Mouse (Mus musculus) intestine, embryonic 14.5 days (tissue): ENCODE measurements around the gene Tent2. TPM values are rescaled to one million over a fixed set of nuclear protein-coding genes. Genes with fewer than 3 reads are reported as not detected.

Source experiments
- ATAC-seq: fragments of 200-750 bp; cut with Nextera tagmentation; replicated peaks from 2 replicates; pipeline ENCODE4 v1.8.0; 2017; ENCODE audit warnings: low read depth, moderate number of reproducible peaks, moderate TSS enrichment, moderate library complexity; ENCODE audit not compliant: low FRiP score, low TSS enrichment
- DNase-seq: peaks from one replicate; pipeline ENCODE4 v3.0.0-alpha.2; 2018; ENCODE audit warnings: low spot score
- H3K27ac ChIP-seq: fragments of 300-500 bp; sonication (generic); 2 replicates; pipeline ENCODE4 v1.5.1; 2014; ENCODE audit warnings: low read depth, mild to moderate bottlenecking, control low read depth
- H3K27me3 ChIP-seq: fragments of 300-500 bp; sonication (generic); replicated peaks from 2 replicates; pipeline ENCODE4 v1.6.1; 2014; ENCODE audit warnings: low read length, control low read depth; ENCODE audit not compliant: control insufficient read depth, insufficient read depth
- H3K36me3 ChIP-seq: fragments of 300-500 bp; sonication (generic); 2 replicates; pipeline ENCODE4 v1.6.1; 2014; ENCODE audit warnings: low read length, control low read depth; ENCODE audit not compliant: control insufficient read depth, insufficient read depth
- H3K4me1 ChIP-seq: fragments of 300-500 bp; sonication (generic); replicated peaks from 2 replicates; pipeline ENCODE4 v1.6.1; 2014; ENCODE audit warnings: low read length, control low read depth, mixed read lengths; ENCODE audit not compliant: control insufficient read depth, insufficient read depth
- H3K4me2 ChIP-seq: fragments of 300-500 bp; sonication (generic); 2 replicates; pipeline ENCODE4 v1.6.1; 2014; ENCODE audit warnings: low read length
- H3K4me3 ChIP-seq: fragments of 300-500 bp; sonication (generic); 2 replicates; pipeline ENCODE4 v1.5.1; 2014; ENCODE audit warnings: low read depth, low read length, control low read depth, mixed read lengths
- H3K9ac ChIP-seq: fragments of 300-500 bp; sonication (generic); 2 replicates; pipeline ENCODE4 v1.6.1; 2014; ENCODE audit warnings: mild to moderate bottlenecking, low read length
- H3K9me3 ChIP-seq: fragments of 300-500 bp; sonication (generic); 2 replicates; pipeline ENCODE4 v1.6.1; 2016; ENCODE audit warnings: low read length, control low read depth; ENCODE audit not compliant: control insufficient read depth
- WGBS: fragments of 180-500 bp; shearing (Covaris S2); extraction: QIAGEN DNeasy Blood & Tissue Kit; methylation state at CpG from one replicate; pipeline ENCODE4 v1.1.7; 2014; 5-methylcytosine and 5-hydroxymethylcytosine counted together
- polyA plus RNA-seq: library from polyadenylated mRNA; unstranded; fragments of >200 nt; fragmentation: Nextera tagmentation; extraction: Ambion mirVana; gene quantifications from 2 replicates; pipeline ENCODE4 v1.2.1, GENCODE M21; 2014

Gene Tent2
- 74.0 and 81.2 TPM in 2 replicates for polyA plus RNA-seq

GRCm38 (mm10) chr13:93191831-93192645 lies at the start of gene Tent2:
Gene Tent2, minus strand, starts transcription at chr13:93192385.
- H3K36me3 ChIP-seq = no peaks in the 10 kb centered on the region
- under 1% methylated on average over 70 of the region's 72 CpGs for WGBS
- H3K4me2 ChIP-seq = peak within 1 kb of the TSS; percentile 84
- H3K4me1 ChIP-seq = peaks cover 13% of the 10 kb centered on the region
- H3K27ac ChIP-seq = peak within 1 kb of the TSS; percentile 98
- ATAC-seq = peak; percentile 100
- H3K9ac ChIP-seq = peak within 1 kb of the TSS; percentile 96
- peak; percentile 91 for DNase-seq
- peak within 1 kb of the TSS; percentile 95 for H3K4me3 ChIP-seq
- H3K9me3 ChIP-seq = no peaks in the 10 kb centered on the region
- H3K27me3 ChIP-seq = no peaks in the 10 kb centered on the region

DNA sequence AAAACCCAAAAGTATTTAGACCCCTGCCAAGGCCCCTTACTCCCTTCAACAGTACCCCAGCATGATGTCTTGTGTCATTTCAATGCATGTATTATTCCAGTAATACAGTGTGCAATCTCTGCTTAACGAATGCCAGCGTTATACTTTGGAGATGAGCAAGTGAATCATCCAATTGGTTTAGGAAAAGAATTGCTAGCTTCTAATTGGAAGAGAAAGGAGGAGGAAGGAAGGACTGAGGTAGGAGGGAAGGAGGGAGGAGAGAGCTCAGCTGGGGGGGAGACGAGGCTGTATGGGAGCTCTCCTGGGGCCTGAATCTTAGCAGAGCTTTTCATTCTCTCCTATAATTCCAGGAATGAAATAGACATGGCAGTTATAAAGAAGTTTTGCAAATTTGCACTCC lies 49.0 kb upstream of the Tent2 start:
- 79% methylated on average over 3 of the region's 3 CpGs for WGBS

DNA sequence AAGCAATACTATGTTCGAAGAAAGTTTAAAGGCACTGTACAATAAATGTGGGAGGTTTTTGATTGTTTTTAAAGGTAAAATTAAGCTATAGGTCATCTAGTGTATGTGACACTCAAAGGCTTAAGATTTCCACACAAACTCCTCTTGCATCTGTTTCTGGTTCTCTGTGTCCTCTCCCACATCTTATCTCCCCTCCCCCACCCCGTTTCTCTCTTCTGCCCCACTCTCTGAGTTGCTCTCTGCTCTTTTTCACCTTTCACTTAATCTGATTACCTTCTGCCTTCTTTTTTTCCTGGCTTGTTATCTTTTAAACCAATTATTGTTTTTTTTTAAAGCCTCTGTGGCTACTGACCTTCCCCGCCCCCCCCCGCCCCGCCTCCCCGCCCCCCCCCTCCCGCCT lies 47.4 kb upstream of the Tent2 start:
- Histone ChIP-seq H3K27me3 (no peaks in the 10 kb centered on the region), H3K4me2 (no peak overlapping the region), H3K36me3 (no peaks in the 10 kb centered on the region), H3K4me1 (no peaks in the 10 kb centered on the region), H3K27ac (no peak overlapping the region), H3K9me3 (no peaks in the 10 kb centered on the region), H3K9ac (no peak overlapping the region), H3K4me3 (no peak overlapping the region)
- DNase-seq = no peak
- no peak for ATAC-seq
- WGBS = 42% methylated on average over 6 of the region's 7 CpGs

More for the DNA sequence above, 49.0 kb upstream of the Tent2 start:
- no peaks in the 10 kb centered on the region for H3K36me3 ChIP-seq
- H3K4me1 ChIP-seq = no peaks in the 10 kb centered on the region
- no peak overlapping the region for H3K4me3 ChIP-seq
- ATAC-seq (no peak), DNase-seq (no peak)
- no peaks in the 10 kb centered on the region for H3K9me3 ChIP-seq
- no peak overlapping the region for H3K27ac ChIP-seq
- H3K27me3 ChIP-seq = no peaks in the 10 kb centered on the region
- H3K9ac ChIP-seq = no peak overlapping the region
- no peak overlapping the region for H3K4me2 ChIP-seq

DNA sequence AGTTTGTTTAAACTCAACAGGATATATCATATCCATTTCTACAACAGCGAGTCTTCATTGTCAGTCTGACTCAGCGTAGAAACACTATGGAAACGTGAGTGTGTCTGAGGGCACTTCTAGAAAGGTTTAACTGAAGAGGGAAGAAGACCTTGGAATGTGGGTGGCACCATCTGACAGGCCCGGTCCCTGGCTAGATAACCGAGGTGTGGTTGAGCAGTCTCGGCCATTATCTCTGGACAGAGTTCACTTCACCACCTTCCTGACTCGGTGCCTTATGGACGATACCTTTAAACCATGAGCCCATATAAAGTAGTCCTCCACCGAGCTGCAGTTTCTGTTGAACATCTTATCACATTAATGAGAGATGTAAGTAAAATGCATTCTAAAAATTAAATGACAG lies 46.9 kb upstream of the Tent2 start:
- WGBS = 55% methylated on average over 9 of the region's 9 CpGs
- Histone ChIP-seq H3K9ac (no peak overlapping the region), H3K27ac (no peak overlapping the region), H3K9me3 (no peaks in the 10 kb centered on the region), H3K36me3 (no peaks in the 10 kb centered on the region), H3K27me3 (no peaks in the 10 kb centered on the region), H3K4me2 (no peak overlapping the region), H3K4me1 (no peaks in the 10 kb centered on the region), H3K4me3 (no peak overlapping the region)
- DNase-seq (no peak), ATAC-seq (no peak)

GRCm38 (mm10) chr13:93237677-93238398 lies 45.7 kb upstream of the Tent2 start:
- H3K9me3 ChIP-seq = no peaks in the 10 kb centered on the region
- ATAC-seq = no peak
- H3K27me3 ChIP-seq = no peaks in the 10 kb centered on the region
- no peaks in the 10 kb centered on the region for H3K4me1 ChIP-seq
- H3K27ac ChIP-seq = no peak overlapping the region
- no peaks in the 10 kb centered on the region for H3K36me3 ChIP-seq
- DNase-seq = no peak
- 69% methylated on average over 9 of the region's 9 CpGs for WGBS
- no peak overlapping the region for H3K9ac ChIP-seq
- H3K4me2 ChIP-seq = no peak overlapping the region
- no peak overlapping the region for H3K4me3 ChIP-seq

DNA sequence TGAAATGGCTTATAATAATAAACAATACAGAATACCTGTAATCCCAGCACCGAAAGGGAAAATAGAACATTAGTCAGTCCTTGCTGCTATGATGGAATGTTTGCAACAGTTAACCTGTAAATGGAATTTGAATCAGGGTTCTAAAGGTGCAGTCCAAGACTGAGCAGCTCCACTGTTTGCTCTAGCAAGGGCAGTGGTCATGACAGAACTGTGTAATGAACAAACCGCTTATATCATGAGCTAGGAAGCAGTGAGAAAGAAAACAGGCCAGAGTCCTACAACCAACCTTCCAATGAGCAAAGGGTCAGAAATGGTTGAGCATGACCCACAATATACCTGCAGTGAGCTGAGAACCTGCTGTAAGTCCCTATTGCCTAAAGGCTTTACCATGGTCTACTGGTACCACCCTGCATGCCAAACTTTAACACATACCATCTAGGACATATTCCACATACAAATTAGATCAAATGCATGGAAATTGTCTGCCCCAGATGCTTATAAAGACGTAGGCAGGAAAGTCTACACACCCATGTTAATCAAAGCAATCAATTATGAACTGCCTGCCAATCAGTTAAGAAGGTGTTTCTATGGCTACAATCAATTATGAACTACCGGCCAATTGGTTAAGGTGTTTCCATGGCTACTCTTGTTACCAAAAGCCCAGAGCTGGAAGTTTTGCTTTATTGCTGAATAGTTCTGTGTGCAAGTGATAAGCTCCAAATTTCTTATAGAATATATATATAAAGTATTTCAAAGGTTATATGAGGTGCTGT lies 42.3 kb upstream of the Tent2 start:
- no peak overlapping the region for H3K9ac ChIP-seq
- no peaks in the 10 kb centered on the region for H3K4me1 ChIP-seq
- 85% methylated on average over 4 of the region's 4 CpGs for WGBS
- no peaks in the 10 kb centered on the region for H3K36me3 ChIP-seq
- no peaks in the 10 kb centered on the region for H3K9me3 ChIP-seq
- no peak overlapping the region for H3K4me3 ChIP-seq
- H3K27ac ChIP-seq = no peak overlapping the region
- no peak overlapping the region for H3K4me2 ChIP-seq
- H3K27me3 ChIP-seq = no peaks in the 10 kb centered on the region
- no peak for ATAC-seq
- DNase-seq = no peak

DNA sequence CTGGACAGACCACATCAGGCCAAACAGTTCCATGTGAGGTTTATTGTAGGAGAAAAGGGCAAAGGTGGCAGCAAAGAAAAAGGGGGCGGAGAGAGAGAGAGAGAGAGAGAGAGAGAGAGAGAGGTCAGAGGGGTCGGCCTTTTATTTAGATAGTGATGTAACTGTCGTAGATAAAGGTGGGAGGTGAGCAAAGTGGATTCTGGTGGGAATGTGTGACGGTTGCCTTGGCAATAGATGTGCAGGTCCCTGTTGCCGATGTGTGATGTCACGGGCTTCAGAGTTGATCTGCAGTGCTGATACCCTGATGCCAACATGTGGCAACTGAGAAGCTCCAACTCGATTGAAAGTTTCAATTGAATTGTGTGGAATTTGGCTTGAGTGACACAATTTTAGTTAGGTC lies 40.1 kb upstream of the Tent2 start:
- H3K4me3 ChIP-seq = no peak overlapping the region
- 70% methylated on average over 7 of the region's 7 CpGs for WGBS
- H3K9ac ChIP-seq = no peak overlapping the region
- H3K9me3 ChIP-seq = no peaks in the 10 kb centered on the region
- DNase-seq (no peak), ATAC-seq (no peak)
- no peaks in the 10 kb centered on the region for H3K4me1 ChIP-seq
- H3K27ac ChIP-seq = no peak overlapping the region
- H3K27me3 ChIP-seq = no peaks in the 10 kb centered on the region
- H3K36me3 ChIP-seq = no peaks in the 10 kb centered on the region
- H3K4me2 ChIP-seq = no peak overlapping the region

- Histone ChIP-seq H3K4me2 (no peak overlapping the region), H3K27me3 (no peaks in the 10 kb centered on the region), H3K36me3 (no peaks in the 10 kb centered on the region), H3K9me3 (no peaks in the 10 kb centered on the region), H3K9ac (no peak overlapping the region), H3K4me3 (no peak overlapping the region), H3K27ac (no peak overlapping the region), H3K4me1 (no peaks in the 10 kb centered on the region)
- WGBS = 62% methylated on average over 4 of the region's 4 CpGs
- ATAC-seq = no peak
- DNase-seq = no peak
Measured at GRCm38 (mm10) chr13:93231016-93231415, 38.8 kb upstream of the Tent2 start.
